15 mouse cellular contexts compared by ENCODE assay signal in genomic region chr15:99631618-99632017, GRCm38 (mm10). TPM values are rescaled to one million over a fixed set of nuclear protein-coding genes. Genes with fewer than 3 reads are reported as not detected.
DNase-seq lines count a peak whose midpoint lies in the region; ATAC-seq and TF ChIP-seq lines count a peak whose summit lies in the region.
"Had no signal": no experiment of that assay in that cellular context is flagged by ENCODE, and none has a peak within 500 bp of the region (broad histone marks: within the 10 kb centered on the region; RNA-seq: fewer than 3 reads in every experiment).

No protein-coding gene starts in this region.

- no peak for DNase-seq in cerebellum, adult 2 months
- DNase-seq in cerebellum, adult 11 months = no peak
- peak; percentile 48 for DNase-seq in lung, embryonic 14.5 days
- DNase-seq in lung, adult 18-20 months = no peak
- peak; percentile 76 for DNase-seq in ZHBTc4 (ENCODE audit: low read depth, low spot score)
- DNase-seq in splenic B cell, adult 2 months (ENCODE audit: low read depth, low spot score) = peak; percentile 42
- DNase-seq in spleen, postnatal 36 days (ENCODE audit: low spot score in 2 of 2) = no peak
- DNase-seq: adrenal gland, adult 2 months; cerebellum, adult 9-11 months; kidney, postnatal 10 days had no signal

- no peaks in the 10 kb centered on the region for H3K9me3 ChIP-seq in lung, embryonic 14.5 days (ENCODE audit: low read depth, low read length)
- H3K9me3 ChIP-seq in neural tube, embryonic 15.5 days (replicated peaks) = no peaks in the 10 kb centered on the region

- no peak for ATAC-seq in lung, embryonic 14.5 days (ENCODE audit: insufficient read depth)
- ATAC-seq in neural tube, embryonic 15.5 days (ENCODE audit: low FRiP score) = no peak

- H3K4me3 ChIP-seq in cerebellum, adult 2 months (replicated peaks; ENCODE audit: insufficient read depth, low read depth, low read length) = no peak overlapping the region
- H3K4me3 ChIP-seq in lung, embryonic 14.5 days (ENCODE audit: low read depth, low read length) = no peak overlapping the region
- H3K4me3 ChIP-seq in neural tube, embryonic 15.5 days (replicated peaks) = no peak overlapping the region

- H3K4me2 ChIP-seq in lung, embryonic 14.5 days = no peak overlapping the region
- no peak overlapping the region for H3K4me2 ChIP-seq in neural tube, embryonic 15.5 days

- H3K4me1 ChIP-seq in cerebellum, adult 2 months (ENCODE audit: control insufficient read depth, insufficient read depth, low read length) = no peaks in the 10 kb centered on the region
- no peaks in the 10 kb centered on the region for H3K4me1 ChIP-seq in lung, embryonic 14.5 days (ENCODE audit: insufficient read depth)
- peaks cover 6% of the 10 kb centered on the region for H3K4me1 ChIP-seq in neural tube, embryonic 15.5 days

- H3K27me3 ChIP-seq in cerebellum, adult 2 months (ENCODE audit: control insufficient read depth, insufficient read depth, low read length) = no peaks in the 10 kb centered on the region
- no peaks in the 10 kb centered on the region for H3K27me3 ChIP-seq in lung, embryonic 14.5 days (ENCODE audit: insufficient read depth, low read length)
- no peaks in the 10 kb centered on the region for H3K27me3 ChIP-seq in splenic B cell, adult 2 months (ENCODE audit: control insufficient read depth, insufficient read depth, low read length, poor library complexity, severe bottlenecking)
- no peaks in the 10 kb centered on the region for H3K27me3 ChIP-seq in neural tube, embryonic 15.5 days (replicated peaks)

- no peak overlapping the region for H3K9ac ChIP-seq in lung, embryonic 14.5 days
- no peak overlapping the region for H3K9ac ChIP-seq in neural tube, embryonic 15.5 days (replicated peaks)

- TF ChIP-seq CTCF in cerebellum, adult 2 months (IDR thresholded peaks at IDR 0.05; ENCODE audit: borderline replicate concordance, insufficient read depth, low read depth, low read length) = peak; percentile 16; the same call in 1 of the 2 replicates
- TF ChIP-seq CTCF in lung, embryonic 14.5 days (IDR thresholded peaks at IDR 0.05; ENCODE audit: low read depth) = peak; percentile 61

- no peak overlapping the region for H3K27ac ChIP-seq in cerebellum, adult 2 months (ENCODE audit: insufficient read depth, low read length)
- no peak overlapping the region for H3K27ac ChIP-seq in lung, embryonic 14.5 days (ENCODE audit: low read depth)
- H3K27ac ChIP-seq in neural tube, embryonic 15.5 days (replicated peaks) = no peak overlapping the region
- H3K27ac ChIP-seq: macrophage had no signal

- peaks cover 94% of the 10 kb centered on the region for H3K36me3 ChIP-seq in lung, embryonic 14.5 days (ENCODE audit: insufficient read depth)
- H3K36me3 ChIP-seq in splenic B cell, adult 2 months (ENCODE audit: control insufficient read depth, insufficient read depth, low read length, poor library complexity, severe bottlenecking) = no peaks in the 10 kb centered on the region; the same call in 1 of the 2 replicates
- peaks cover 45% of the 10 kb centered on the region for H3K36me3 ChIP-seq in neural tube, embryonic 15.5 days

- no peak for TF ChIP-seq POLR2A in cerebellum, adult 2 months (IDR thresholded peaks at IDR 0.05; ENCODE audit: borderline replicate concordance, insufficient read depth, low read length)

RNA-seq across cellular contexts. Expression of gene Racgap1, which starts 19.8 kb away (rescaled TPM):
- 15.5 and 15.6 TPM in 2 replicates for polyA plus RNA-seq in cerebellum, adult 2 months (2012; rRNA removed)
- polyA plus RNA-seq in lung, embryonic 14.5 days (2014; fragmentation: Nextera tagmentation; extraction: Ambion mirVana) = 153 and 157 TPM in 2 replicates
- 59.4 and 84.9 TPM in 2 replicates for polyA plus RNA-seq in neural tube, embryonic 15.5 days (2015; fragmentation: Nextera tagmentation; extraction: Ambion mirVana)

RNA-seq across cellular contexts. Expression of gene Aqp6, which starts 30.4 kb away (rescaled TPM):
- polyA plus RNA-seq in cerebellum, adult 2 months (2012; rRNA removed) = 29.0 and 38.4 TPM in 2 replicates
- polyA plus RNA-seq in lung, embryonic 14.5 days (2014; fragmentation: Nextera tagmentation; extraction: Ambion mirVana) = not detected in 2 replicates
- polyA plus RNA-seq in neural tube, embryonic 15.5 days (2015; fragmentation: Nextera tagmentation; extraction: Ambion mirVana) = 0.64 and 0.72 TPM in 2 replicates
- polyA plus RNA-seq: adrenal gland, adult 2 months; C2C12; macrophage; small intestine, adult 2 months had no signal

RNA-seq across cellular contexts. Expression of gene Asic1, which starts 38.5 kb away (rescaled TPM):
- 102 and 104 TPM in 2 replicates for polyA plus RNA-seq in cerebellum, adult 2 months (2012; rRNA removed)
- 0.54 and 0.83 TPM in 2 replicates for polyA plus RNA-seq in lung, embryonic 14.5 days (2014; fragmentation: Nextera tagmentation; extraction: Ambion mirVana)
- 59.3 and 68.9 TPM in 2 replicates for polyA plus RNA-seq in neural tube, embryonic 15.5 days (2015; fragmentation: Nextera tagmentation; extraction: Ambion mirVana)

RNA-seq across cellular contexts. Expression of gene Aqp5, which starts 41.0 kb away (rescaled TPM):
- polyA plus RNA-seq in cerebellum, adult 2 months (2012; rRNA removed) = 0.36 and 0.56 TPM in 2 replicates
- polyA plus RNA-seq in lung, embryonic 14.5 days (2014; fragmentation: Nextera tagmentation; extraction: Ambion mirVana) = 0.93 and 1.0 TPM in 2 replicates
- polyA plus RNA-seq in neural tube, embryonic 15.5 days (2015; fragmentation: Nextera tagmentation; extraction: Ambion mirVana) = 1.00 and 3.7 TPM in 2 replicates
- polyA plus RNA-seq: macrophage had no signal

RNA-seq across cellular contexts. Expression of gene Aqp2, which starts 52.8 kb away (rescaled TPM):
- polyA plus RNA-seq in cerebellum, adult 2 months (2012; rRNA removed) = 0.23 and 0.43 TPM in 2 replicates
- not detected in 2 replicates for polyA plus RNA-seq in lung, embryonic 14.5 days (2014; fragmentation: Nextera tagmentation; extraction: Ambion mirVana)
- not detected in 2 replicates for polyA plus RNA-seq in neural tube, embryonic 15.5 days (2015; fragmentation: Nextera tagmentation; extraction: Ambion mirVana)
- polyA plus RNA-seq: macrophage; neural tube, embryonic 14.5 days; small intestine, adult 2 months had no signal

Comparison
In these comparisons a context has a peak if more than half of its experiments do, and no peak if none do; other contexts are left out.
1. DNase-seq: peak in lung, embryonic 14.5 days (single experiment), ZHBTc4 (single experiment) and splenic B cell, adult 2 months (single experiment); none in cerebellum, adult 2 months (0 of 2), cerebellum, adult 11 months (single experiment), lung, adult 18-20 months (0 of 2) and spleen, postnatal 36 days (0 of 2).
2. RNA of gene Aqp6, which starts 30.4 kb away (polyA plus RNA-seq): 29.0 to 38.4 TPM in cerebellum, adult 2 months; 0.64 to 0.72 TPM in neural tube, embryonic 15.5 days and not detected in lung, embryonic 14.5 days; every median in the first group is over 10 times any median in the second.
3. RNA of gene Asic1, which starts 38.5 kb away (polyA plus RNA-seq): 102 to 104 TPM in cerebellum, adult 2 months and 59.3 to 68.9 TPM in neural tube, embryonic 15.5 days; 0.54 to 0.83 TPM in lung, embryonic 14.5 days; every median in the first group is over 10 times any median in the second.